11 mouse cellular contexts compared by ENCODE assay signal in the genomic region with DNA sequence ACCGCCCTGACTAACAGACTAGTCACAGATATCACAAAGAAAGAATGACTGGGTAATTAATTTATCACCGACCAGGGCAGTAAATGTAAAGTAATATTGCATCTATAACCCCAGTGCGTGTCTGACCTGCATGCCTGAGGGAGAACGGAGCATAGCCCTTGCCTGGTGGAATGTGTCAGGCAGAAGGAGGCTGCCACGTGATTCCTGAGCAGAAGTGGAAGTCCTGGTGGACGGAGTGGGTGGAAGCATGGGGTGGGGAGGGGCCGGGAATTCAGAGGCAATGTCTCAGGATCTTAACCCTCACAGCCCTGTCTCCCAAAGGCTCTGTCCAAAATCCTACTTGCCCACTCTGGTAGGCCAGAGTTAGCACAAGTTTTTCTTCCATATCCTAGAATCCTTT. TPM values are rescaled to one million over a fixed set of nuclear protein-coding genes. Genes with fewer than 3 reads are reported as not detected.
DNase-seq lines count a peak whose midpoint lies in the region; ATAC-seq and TF ChIP-seq lines count a peak whose summit lies in the region.
"Had no signal": no experiment of that assay in that cellular context is flagged by ENCODE, and none has a peak within 500 bp of the region (broad histone marks: within the 10 kb centered on the region; RNA-seq: fewer than 3 reads in every experiment).

No protein-coding gene starts in this region.

- H3K36me3 ChIP-seq in neural tube, embryonic 13.5 days = no peaks in the 10 kb centered on the region
- no peaks in the 10 kb centered on the region for H3K36me3 ChIP-seq in intestine, embryonic 15.5 days
- no peaks in the 10 kb centered on the region for H3K36me3 ChIP-seq in limb, embryonic 14.5 days (ENCODE audit: control insufficient read depth, insufficient read depth, low read length)
- H3K36me3 ChIP-seq: G1E; liver, embryonic 13.5 days had no signal

- no peak for DNase-seq in neural tube, embryonic 10.5 days (ENCODE audit: extremely low spot score, low spot score)
- no peak for DNase-seq in limb, embryonic 14.5 days (ENCODE audit: low spot score)
- DNase-seq in adrenal gland, adult (ENCODE audit: inconsistent age in 2 of 2, low spot score in 1 of 2) = no peak
- no peak for DNase-seq in thymus, postnatal 10 days (ENCODE audit: low spot score in 2 of 2)
- no peak for DNase-seq in adrenal gland, postnatal 14 days
- no peak for DNase-seq in left cerebral cortex, adult 18-20 months (ENCODE audit: low spot score in 2 of 2)
- DNase-seq: liver, embryonic 13.5 days had no signal

- H3K27me3 ChIP-seq in neural tube, embryonic 13.5 days = peaks cover 75% of the 10 kb centered on the region
- no peaks in the 10 kb centered on the region for H3K27me3 ChIP-seq in intestine, embryonic 15.5 days (replicated peaks)
- H3K27me3 ChIP-seq in limb, embryonic 14.5 days (ENCODE audit: control insufficient read depth, insufficient read depth, low read length) = no peaks in the 10 kb centered on the region

- no peak overlapping the region for H3K9ac ChIP-seq in neural tube, embryonic 13.5 days
- H3K9ac ChIP-seq in intestine, embryonic 15.5 days = no peak overlapping the region
- H3K9ac ChIP-seq in limb, embryonic 14.5 days (ENCODE audit: low read depth, low read length, severe bottlenecking) = no peak overlapping the region
- H3K9ac ChIP-seq: liver, embryonic 13.5 days had no signal

- H3K4me1 ChIP-seq in neural tube, embryonic 13.5 days (replicated peaks) = peaks cover 63% of the 10 kb centered on the region
- peaks cover 41% of the 10 kb centered on the region for H3K4me1 ChIP-seq in intestine, embryonic 15.5 days (replicated peaks)
- peaks cover 48% of the 10 kb centered on the region for H3K4me1 ChIP-seq in limb, embryonic 14.5 days (ENCODE audit: control insufficient read depth, insufficient read depth, low read length)

- no peak overlapping the region for H3K4me3 ChIP-seq in neural tube, embryonic 13.5 days
- no peak overlapping the region for H3K4me3 ChIP-seq in intestine, embryonic 15.5 days (replicated peaks)
- H3K4me3 ChIP-seq in limb, embryonic 14.5 days (replicated peaks; ENCODE audit: low read length) = no peak overlapping the region
- H3K4me3 ChIP-seq: heart, adult 2 months; liver, embryonic 13.5 days had no signal

- no peaks in the 10 kb centered on the region for H3K9me3 ChIP-seq in neural tube, embryonic 13.5 days
- no peaks in the 10 kb centered on the region for H3K9me3 ChIP-seq in intestine, embryonic 15.5 days
- H3K9me3 ChIP-seq in limb, embryonic 14.5 days (ENCODE audit: control insufficient read depth, low read length) = no peaks in the 10 kb centered on the region
- H3K9me3 ChIP-seq: G1E; liver, embryonic 13.5 days had no signal

- 27% methylated on average over 7 of the region's 7 CpGs for WGBS in neural tube, embryonic 13.5 days
- 27% methylated on average over 7 of the region's 7 CpGs for WGBS in intestine, embryonic 15.5 days
- 11% methylated on average over 7 of the region's 7 CpGs for WGBS in limb, embryonic 14.5 days

- H3K27ac ChIP-seq in neural tube, embryonic 13.5 days (replicated peaks) = no peak overlapping the region
- H3K27ac ChIP-seq in intestine, embryonic 15.5 days = peak overlapping the region; percentile 48; the same call in 1 of the 2 replicates
- H3K27ac ChIP-seq in limb, embryonic 14.5 days (replicated peaks; ENCODE audit: low read depth, low read length) = peak overlapping the region; percentile 74
- H3K27ac ChIP-seq: heart, adult 2 months; liver, embryonic 13.5 days had no signal

- no peak for TF ChIP-seq POLR2A in limb, embryonic 14.5 days (IDR thresholded peaks at IDR 0.05; ENCODE audit: borderline replicate concordance, extremely low read depth, insufficient read depth, insufficient read length)

- H3K4me2 ChIP-seq in neural tube, embryonic 13.5 days = no peak overlapping the region
- H3K4me2 ChIP-seq in intestine, embryonic 15.5 days (replicated peaks) = no peak overlapping the region; the same call in 1 of the 2 replicates
- peak overlapping the region; percentile 41 for H3K4me2 ChIP-seq in limb, embryonic 14.5 days (replicated peaks; ENCODE audit: low read depth, low read length, severe bottlenecking)
- H3K4me2 ChIP-seq: liver, embryonic 13.5 days had no signal

- peak; percentile 15; the same call in 1 of the 2 replicates for ATAC-seq in neural tube, embryonic 13.5 days (ENCODE audit: low read depth)
- ATAC-seq in intestine, embryonic 15.5 days = peak; percentile 76
- peak; percentile 40; the same call in 1 of the 2 replicates for ATAC-seq in limb, embryonic 14.5 days (ENCODE audit: low FRiP score, low read depth)

RNA-seq across cellular contexts. Expression of a gene that starts 3.2 kb away (rescaled TPM):
- polyA plus RNA-seq in neural tube, embryonic 13.5 days (2015; fragmentation: Nextera tagmentation; extraction: Ambion mirVana) = 1.2 and 1.3 TPM in 2 replicates
- 0.86 and 1.1 TPM in 2 replicates for polyA plus RNA-seq in intestine, embryonic 15.5 days (2015; fragmentation: Nextera tagmentation; extraction: Ambion mirVana)
- 2.2 and 2.6 TPM in 2 replicates for polyA plus RNA-seq in limb, embryonic 14.5 days (2012; rRNA removed)
- 1.0 and 1.5 TPM in 2 replicates for polyA plus RNA-seq in limb, embryonic 14.5 days (2014; fragmentation: Nextera tagmentation; extraction: Ambion mirVana)
- total RNA-seq in adrenal gland, postnatal 14 days (2021) = 2.3 and 3.5 TPM in 2 replicates
- total RNA-seq in left cerebral cortex, adult 18-20 months (2021) = 1 to 10 TPM; 2.0 to 2.1 TPM

Comparison
In these comparisons a context has a peak if more than half of its experiments do, and no peak if none do; other contexts are left out.
1. ATAC-seq: peak in every context shown above with its lines; median percentile 76 in intestine, embryonic 15.5 days; 40 in limb, embryonic 14.5 days; 15 in neural tube, embryonic 13.5 days.